Mouse (Mus musculus) lung, postnatal 0 days (tissue): ENCODE data around the gene Crct1. TPM values are rescaled to one million over a fixed set of nuclear protein-coding genes. Genes with fewer than 3 reads are reported as not detected.

Experiments
- ATAC-seq: fragments of 200-750 bp; cut with Nextera tagmentation; 2 replicates; pipeline ENCODE4 v1.8.0; 2017; ENCODE audit warnings: moderate library complexity
- DNase-seq: peaks from one replicate; pipeline ENCODE4 v3.0.0-alpha.2; 2016; ENCODE audit warnings: low spot score
- H3K27ac ChIP-seq: fragments of 300-500 bp; sonication (generic); 2 replicates; pipeline ENCODE4 v1.5.1; 2014; ENCODE audit warnings: antibody characterized with exemption, mild to moderate bottlenecking, low read length, mixed read lengths
- H3K27me3 ChIP-seq: fragments of 300-500 bp; sonication (generic); replicated peaks from 2 replicates; pipeline ENCODE4 v1.6.1; 2014; ENCODE audit warnings: low read length, mixed read lengths; ENCODE audit not compliant: insufficient read depth
- H3K36me3 ChIP-seq: fragments of 300-500 bp; sonication (generic); 2 replicates; pipeline ENCODE4 v1.6.1; 2014; ENCODE audit warnings: low read length, mixed read lengths; ENCODE audit not compliant: insufficient read depth
- H3K4me1 ChIP-seq: fragments of 300-500 bp; sonication (generic); 2 replicates; pipeline ENCODE4 v1.6.1; 2014; ENCODE audit warnings: antibody characterized with exemption, low read depth, low read length, mixed read lengths; ENCODE audit not compliant: insufficient read depth
- H3K4me2 ChIP-seq: fragments of 300-500 bp; sonication (generic); replicated peaks from 2 replicates; pipeline ENCODE4 v1.6.1; 2014; ENCODE audit warnings: low read depth, mild to moderate bottlenecking, low read length, moderate library complexity, mixed read lengths
- H3K4me3 ChIP-seq: fragments of 300-500 bp; sonication (generic); 2 replicates; pipeline ENCODE4 v1.5.1; 2014; ENCODE audit warnings: low read depth, low read length
- H3K9ac ChIP-seq: fragments of 300-500 bp; sonication (generic); replicated peaks from 2 replicates; pipeline ENCODE4 v1.6.1; 2014; ENCODE audit warnings: low read depth, mild to moderate bottlenecking
- H3K9me3 ChIP-seq: fragments of 300-500 bp; sonication (generic); 2 replicates; pipeline ENCODE4 v1.6.1; 2016; ENCODE audit warnings: low read length, mixed read lengths
- CTCF ChIP-seq: IDR thresholded peaks from 2 replicates; pipeline ENCODE4 v1.5.1; 2016; ENCODE audit warnings: antibody characterized with exemption, mild to moderate bottlenecking
- EP300 ChIP-seq: IDR thresholded peaks from 2 replicates; pipeline ENCODE4 v1.6.1; 2016; ENCODE audit warnings: antibody characterized with exemption, mild to moderate bottlenecking, control low read depth
- WGBS: fragments of 180-500 bp; shearing (Covaris S2); extraction: QIAGEN DNeasy Blood & Tissue Kit; methylation state at CpG from one replicate; pipeline ENCODE4 v1.1.7; 2014; 5-methylcytosine and 5-hydroxymethylcytosine counted together
- polyA plus RNA-seq: library from polyadenylated mRNA; unstranded; fragments of >200 nt; fragmentation: Nextera tagmentation; extraction: Ambion mirVana; gene quantifications from 2 replicates; pipeline ENCODE4 v1.2.1, GENCODE M21; 2015

The Crct1 gene
- polyA plus RNA-seq, result not detected in 2 replicates

DNA sequence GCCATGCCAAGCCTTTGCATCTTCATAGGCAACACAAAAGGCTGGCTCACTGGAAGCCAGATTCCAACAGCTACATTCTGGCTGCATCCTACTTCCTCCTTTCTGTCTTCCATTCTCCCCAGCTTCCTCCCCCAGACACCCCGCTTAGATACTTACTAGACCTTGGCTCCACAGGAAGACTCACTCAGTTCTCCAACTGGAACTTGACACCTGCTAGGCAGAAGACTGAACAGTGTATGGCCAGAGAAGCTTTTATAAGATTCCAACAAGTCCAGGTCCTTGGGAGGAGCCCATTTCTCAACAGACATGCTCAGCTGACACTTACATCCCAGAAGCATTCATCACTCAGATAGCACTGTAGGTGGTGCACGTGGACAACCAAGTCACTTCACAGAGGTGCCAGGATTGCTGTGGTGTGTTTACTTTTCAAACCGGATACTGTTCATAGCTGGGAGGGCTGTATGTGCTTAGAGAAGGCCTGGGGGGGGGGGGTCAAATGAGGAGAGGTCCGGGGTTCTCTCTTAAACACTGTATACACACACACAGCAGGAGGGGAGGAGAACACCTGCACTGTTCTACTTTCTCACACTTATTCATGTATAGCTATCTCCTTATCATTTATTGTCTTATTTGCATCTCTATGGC lies at the start of gene Crct1:
Gene Crct1 (minus strand): TSS at position 228 of the 645 bp plus-strand sequence.
- ATAC-seq (no peak), DNase-seq (no peak)
- Histone ChIP-seq H3K9me3 (no peaks in the 10 kb centered on the region), H3K4me3 (peak within 1 kb of the TSS; percentile 31), H3K4me1 (no peaks in the 10 kb centered on the region), H3K27ac (no peak within 1 kb of the TSS), H3K4me2 (peak within 1 kb of the TSS; percentile 67), H3K9ac (no peak within 1 kb of the TSS; the same call in 1 of the 2 replicates), H3K36me3 (no peaks in the 10 kb centered on the region), H3K27me3 (no peaks in the 10 kb centered on the region)
- 19% methylated on average over 4 of the region's 4 CpGs for WGBS
- TF ChIP-seq EP300, result no peak
- TF ChIP-seq CTCF, result no peak

DNA sequence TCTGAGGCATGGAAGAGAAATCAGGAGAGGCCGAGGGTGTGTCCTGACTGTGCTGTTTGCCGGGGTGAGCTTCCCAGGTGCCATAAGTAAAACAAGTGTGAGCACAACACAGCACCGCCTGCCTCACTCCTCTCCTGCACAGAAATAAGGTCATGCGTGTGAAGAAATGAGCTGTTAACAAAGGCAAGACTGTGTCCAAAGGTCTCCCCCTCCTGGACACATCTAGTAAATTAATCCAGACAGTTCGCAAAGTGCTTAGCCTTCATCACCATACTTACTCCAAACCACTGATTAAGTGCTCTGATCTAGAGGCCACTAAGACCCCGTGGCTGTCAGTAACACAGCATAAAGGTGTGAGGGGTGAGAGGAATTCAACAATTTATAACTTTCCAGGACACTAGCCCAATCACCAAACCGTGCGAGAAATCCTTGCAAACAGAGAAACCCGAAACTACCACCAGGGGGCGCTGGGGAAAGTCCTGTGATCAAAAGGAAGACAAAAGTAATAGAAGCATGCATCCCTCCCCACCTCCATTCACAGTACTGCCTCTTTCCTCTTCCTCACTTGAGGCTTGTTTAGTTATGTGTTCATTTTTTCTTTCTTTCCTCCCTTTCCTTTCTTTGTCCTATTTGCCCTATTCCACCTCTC lies 37.5 kb upstream of the Crct1 start:
- Histone ChIP-seq H3K27me3 (no peaks in the 10 kb centered on the region), H3K4me2 (no peak overlapping the region), H3K9ac (no peak overlapping the region), H3K27ac (no peak overlapping the region), H3K4me3 (no peak overlapping the region), H3K4me1 (no peaks in the 10 kb centered on the region), H3K36me3 (no peaks in the 10 kb centered on the region), H3K9me3 (no peaks in the 10 kb centered on the region)
- ATAC-seq (no peak), DNase-seq (no peak)
- WGBS, result 52% methylated on average over 10 of the region's 10 CpGs
- TF ChIP-seq EP300 (no peak), CTCF (peak; percentile 46)

DNA sequence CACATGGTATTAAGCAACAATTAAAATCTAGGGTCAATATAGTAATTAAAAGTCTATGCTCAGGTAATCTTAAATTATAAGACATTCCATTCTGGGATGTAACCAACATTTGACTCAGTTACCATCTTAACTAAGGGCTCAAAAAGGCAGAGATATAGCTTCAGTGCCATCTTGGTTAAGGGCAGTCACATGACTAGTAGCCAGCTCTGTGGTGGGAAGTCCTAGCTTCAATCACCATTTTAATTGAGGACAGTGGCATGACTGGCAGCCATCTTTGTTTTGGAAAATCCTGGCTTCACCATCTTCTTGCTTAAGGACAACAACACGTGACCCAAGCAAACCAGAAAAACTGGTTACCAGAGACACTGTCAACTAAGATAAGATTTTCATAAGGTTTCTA lies 34.7 kb upstream of the Crct1 start:
- H3K4me1 ChIP-seq, result no peaks in the 10 kb centered on the region
- ATAC-seq (no peak), DNase-seq (no peak)
- WGBS, result 74% methylated on average over 1 of the region's 1 CpGs
- H3K27me3 ChIP-seq, result no peaks in the 10 kb centered on the region
- H3K36me3 ChIP-seq, result no peaks in the 10 kb centered on the region
- no peaks in the 10 kb centered on the region for H3K9me3 ChIP-seq
- H3K4me3 ChIP-seq, result no peak overlapping the region
- TF ChIP-seq CTCF (no peak), EP300 (no peak)
- H3K9ac ChIP-seq, result no peak overlapping the region
- no peak overlapping the region for H3K27ac ChIP-seq
- H3K4me2 ChIP-seq, result no peak overlapping the region

DNA sequence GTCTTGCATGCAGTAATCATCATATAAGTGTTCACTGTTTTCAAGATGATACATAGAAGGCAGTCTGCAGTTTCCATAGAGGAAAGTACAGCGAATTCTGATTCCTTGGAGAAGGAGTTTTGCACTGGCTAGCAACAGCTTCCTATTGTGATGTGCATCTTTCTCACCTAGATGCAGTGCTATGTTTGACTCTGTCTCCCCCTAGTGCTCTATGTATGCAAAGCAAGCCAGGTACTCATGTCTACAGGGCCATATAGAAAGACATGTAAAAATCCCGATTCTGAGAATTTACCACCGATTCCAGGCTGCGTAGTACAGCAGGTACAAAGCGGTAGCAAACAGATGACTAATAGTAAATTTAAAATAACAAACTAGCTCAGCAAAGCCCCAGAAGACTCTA lies 16.0 kb upstream of the Crct1 start:
- Histone ChIP-seq H3K9ac (no peak overlapping the region), H3K27me3 (no peaks in the 10 kb centered on the region), H3K4me1 (no peaks in the 10 kb centered on the region), H3K27ac (no peak overlapping the region), H3K36me3 (no peaks in the 10 kb centered on the region), H3K4me3 (no peak overlapping the region), H3K9me3 (no peaks in the 10 kb centered on the region), H3K4me2 (no peak overlapping the region)
- DNase-seq (peak; percentile 37), ATAC-seq (no peak)
- TF ChIP-seq CTCF (peak; percentile 78), EP300 (no peak)
- 46% methylated on average over 5 of the region's 5 CpGs for WGBS

DNA sequence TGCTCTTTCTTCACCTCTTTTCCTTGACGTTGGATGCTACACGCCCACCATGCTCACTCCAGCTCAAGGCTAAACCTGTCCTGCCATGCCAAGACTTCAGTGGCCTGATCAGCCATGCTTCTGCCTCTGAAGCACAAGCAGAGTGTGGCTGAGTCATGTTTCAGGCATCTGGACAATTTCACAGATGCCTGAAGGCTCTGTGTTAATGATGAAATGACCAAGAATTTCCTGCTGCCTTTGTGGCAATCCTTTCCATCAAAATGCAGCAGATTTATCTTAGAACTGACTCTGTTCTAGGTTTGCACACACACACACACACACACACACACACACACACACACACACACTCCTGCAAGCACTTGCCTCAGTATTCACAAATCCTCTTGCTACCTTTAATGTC lies 10.0 kb upstream of the Crct1 start:
- ATAC-seq (0 out of 2 replicates have a peak, but pooled peaks have one; percentile 25), DNase-seq (peak; percentile 8)
- H3K27me3 ChIP-seq, result no peaks in the 10 kb centered on the region
- H3K9ac ChIP-seq, result no peak overlapping the region
- H3K9me3 ChIP-seq, result no peaks in the 10 kb centered on the region
- no peak overlapping the region for H3K4me3 ChIP-seq
- H3K4me1 ChIP-seq, result no peaks in the 10 kb centered on the region
- no peak overlapping the region for H3K4me2 ChIP-seq
- no peak for TF ChIP-seq EP300
- H3K36me3 ChIP-seq, result no peaks in the 10 kb centered on the region
- H3K27ac ChIP-seq, result no peak overlapping the region
- 55% methylated on average over 2 of the region's 2 CpGs for WGBS

DNA sequence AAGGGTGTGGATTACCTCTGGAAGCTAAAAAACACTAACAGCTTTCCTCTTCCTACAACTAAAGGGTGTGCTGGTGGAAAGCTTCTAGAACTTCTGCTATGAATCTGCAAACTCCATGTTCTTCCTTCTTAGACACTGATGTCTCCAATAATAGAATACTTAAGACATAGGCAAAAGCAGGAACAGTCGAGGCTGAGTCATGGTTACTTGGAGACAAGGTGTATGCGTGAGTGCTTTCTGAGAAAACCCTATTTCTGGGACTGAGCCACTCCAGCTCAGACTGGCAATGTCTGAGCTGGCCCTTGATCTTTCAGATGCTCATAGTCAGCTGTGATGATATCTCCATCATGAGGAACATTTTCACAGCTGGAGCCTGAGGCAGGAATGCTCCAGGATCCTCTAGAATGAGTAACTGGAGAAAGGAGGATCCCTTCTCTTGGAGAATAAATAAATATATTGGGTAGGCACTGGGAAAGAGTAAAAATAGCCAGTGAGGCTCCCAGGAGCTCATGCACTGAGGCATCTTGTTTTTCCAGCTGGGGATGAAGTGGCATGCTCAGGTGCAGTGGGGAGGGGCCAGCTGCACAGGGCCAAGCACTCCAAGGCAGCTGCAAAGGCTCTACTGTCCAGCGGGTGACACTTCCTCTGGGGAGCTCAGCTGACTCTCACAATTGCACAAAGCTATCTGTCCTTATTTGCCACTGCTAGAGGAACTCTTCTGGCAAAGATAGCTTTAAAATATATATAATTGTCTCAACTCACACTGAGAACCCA lies 8.1 kb upstream of the Crct1 start:
- DNase-seq (no peak), ATAC-seq (no peak)
- H3K9ac ChIP-seq, result no peak overlapping the region
- H3K27ac ChIP-seq, result no peak overlapping the region
- H3K36me3 ChIP-seq, result no peaks in the 10 kb centered on the region
- H3K9me3 ChIP-seq, result no peaks in the 10 kb centered on the region
- H3K4me3 ChIP-seq, result no peak overlapping the region
- 63% methylated on average over 3 of the region's 3 CpGs for WGBS
- no peak for TF ChIP-seq EP300
- no peak for TF ChIP-seq CTCF
- H3K4me1 ChIP-seq, result no peaks in the 10 kb centered on the region
- H3K27me3 ChIP-seq, result no peaks in the 10 kb centered on the region
- no peak overlapping the region for H3K4me2 ChIP-seq
